Mouse (Mus musculus): ENCODE measurements at regions not wholly inside any gene's neighbourhood (a gene's known extent, or its start where the extent isn't known, plus 50 kb on each side); places are given as distances from the start of the nearest gene placed in this dataset.

- DNase-seq: no peak
Measured at GRCm38 (mm10) chr6:147832521-147832920, 214.5 kb upstream of the Far2 start.

DNA sequence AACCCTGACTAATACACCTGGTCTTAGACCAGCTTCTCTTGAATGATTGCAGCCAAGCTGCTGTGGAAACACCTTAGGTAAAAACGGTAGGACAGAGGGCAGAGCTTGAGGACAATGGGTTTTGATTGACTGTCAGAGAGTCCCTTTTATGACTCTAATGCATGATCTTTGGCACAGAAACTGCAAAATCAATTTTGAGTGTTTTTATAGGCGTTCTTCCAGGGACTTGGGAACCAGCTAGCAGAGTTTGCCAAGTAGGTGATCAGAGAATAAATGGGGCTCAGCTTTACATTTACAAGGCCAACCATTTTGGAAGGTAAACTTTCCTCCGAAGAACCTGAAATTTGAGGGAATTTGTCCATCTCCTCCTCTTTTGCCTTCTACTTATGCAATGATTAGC is 213.6 kb upstream of the Far2 start:
- DNase-seq: no peak

- no peak for DNase-seq
Measured at GRCm38 (mm10) chr6:147838846-147839245, 208.2 kb upstream of the Far2 start.

DNA sequence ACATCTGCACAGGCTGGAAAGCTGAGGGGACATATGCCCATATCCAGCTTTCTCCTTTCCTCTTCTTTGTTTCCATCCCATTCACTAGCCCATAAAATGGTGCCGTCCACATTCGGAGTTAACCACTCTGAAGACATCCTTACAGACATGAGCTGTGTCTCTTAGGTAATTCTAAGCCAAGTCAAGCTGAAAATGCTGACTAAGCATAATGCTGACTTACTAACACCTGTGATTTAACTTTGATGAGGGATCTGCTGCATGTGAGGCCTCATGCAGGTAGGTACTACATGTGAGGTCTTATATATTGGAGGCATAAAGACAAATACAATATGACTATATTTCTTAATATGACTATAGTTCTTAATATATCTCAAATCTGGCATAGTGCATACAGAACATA is 197.1 kb upstream of the Far2 start:
- DNase-seq: no peak

GRCm38 (mm10) chr6:147861116-147861515 is 185.9 kb upstream of the Far2 start:
- DNase-seq: no peak

DNA sequence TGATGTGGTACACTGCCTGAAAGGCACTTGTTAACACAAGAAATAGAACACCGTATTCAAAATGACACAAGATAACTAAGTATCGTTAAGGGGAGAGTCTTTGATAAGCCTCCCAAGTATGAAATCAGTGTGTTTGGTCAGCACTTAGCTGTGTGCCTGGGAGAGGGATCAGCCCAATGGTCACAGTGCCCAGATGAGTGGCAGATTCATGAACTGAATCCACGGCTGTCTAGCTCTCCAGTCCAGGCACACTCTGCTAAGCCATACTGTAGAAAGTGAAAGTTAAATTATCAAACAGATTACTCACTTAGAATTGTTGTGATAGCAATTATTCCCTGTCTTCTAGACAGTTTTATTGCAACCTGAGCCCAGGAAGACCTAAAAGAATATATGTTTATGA is 176.0 kb upstream of the Far2 start:
- DNase-seq: no peak

GRCm38 (mm10) chr6:147873173-147873572 is 173.9 kb upstream of the Far2 start:
- no peak for DNase-seq

- DNase-seq: no peak
Measured at GRCm38 (mm10) chr6:147878485-147878884, 168.6 kb upstream of the Far2 start.

GRCm38 (mm10) chr6:147885902-147886301 is 161.2 kb upstream of the Far2 start:
- no peak for DNase-seq

DNA sequence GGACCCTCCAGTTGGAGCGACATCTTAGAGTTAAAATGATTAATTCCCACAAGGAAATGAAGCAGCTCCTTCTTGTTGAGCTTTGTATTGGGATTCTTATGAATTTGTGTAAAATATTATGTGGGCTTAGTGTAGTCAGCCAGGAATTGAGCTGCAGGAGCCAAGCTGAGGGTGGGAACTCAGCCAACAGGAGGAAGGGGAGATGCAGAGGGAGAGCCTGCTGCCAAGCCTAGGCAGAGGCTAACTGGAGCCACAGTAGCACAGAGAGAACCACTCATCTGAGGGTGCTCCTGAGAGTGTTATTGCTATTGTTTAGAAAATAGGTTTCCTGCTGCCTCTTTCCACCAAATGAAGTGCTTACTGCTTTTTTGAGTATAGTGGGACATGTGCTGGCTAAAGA is 127.4 kb upstream of the Far2 start:
- no peak for DNase-seq

GRCm38 (mm10) chr6:147921091-147921490 is 126.0 kb upstream of the Far2 start:
- DNase-seq: no peak

GRCm38 (mm10) chr6:147922506-147922905 is 124.6 kb upstream of the Far2 start:
- DNase-seq: no peak

DNA sequence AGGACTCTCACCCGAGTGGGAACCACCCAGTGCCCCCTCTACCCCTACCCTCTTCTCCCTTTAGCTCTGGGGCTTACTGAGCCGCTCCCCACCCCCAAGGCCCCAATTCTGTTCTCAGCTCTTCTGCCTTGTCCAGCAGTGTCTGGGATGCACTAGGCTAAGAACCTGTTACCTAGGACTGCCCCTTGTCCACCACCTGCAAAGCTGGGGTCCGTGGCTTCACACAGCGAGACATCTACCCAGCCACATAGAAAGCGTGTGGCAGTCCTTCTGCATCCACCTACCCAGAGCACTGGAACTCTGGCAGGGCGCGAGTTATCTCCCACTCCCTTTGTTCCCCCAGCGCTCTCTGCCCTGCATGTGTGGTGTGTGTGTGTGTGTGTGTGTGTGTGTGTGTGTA is 123.8 kb upstream of the Far2 start:
- DNase-seq: no peak

- no peak for DNase-seq
Measured at GRCm38 (mm10) chr6:147928951-147929350, 118.1 kb upstream of the Far2 start.

- peak in 1 of 2 experiments; percentile 16 for DNase-seq
Measured at GRCm38 (mm10) chr6:147944020-147944419, 103.0 kb upstream of the Far2 start.

GRCm38 (mm10) chr6:147944940-147945676 is 102.0 kb upstream of the Far2 start:
- DNase-seq: peak; percentile 50 to 58

- no peak for DNase-seq
Measured at GRCm38 (mm10) chr6:147947997-147948396, 99.1 kb upstream of the Far2 start.

- peak; percentile 19 to 44 for DNase-seq
Measured at GRCm38 (mm10) chr6:147951642-147952041, 95.4 kb upstream of the Far2 start.

GRCm38 (mm10) chr6:147953058-147953679 is 93.9 kb upstream of the Far2 start:
- peak in 1 of 2 experiments; percentile 3 for DNase-seq

GRCm38 (mm10) chr6:147953753-147954152 is 93.3 kb upstream of the Far2 start:
- DNase-seq: peak in 1 of 2 experiments; percentile 5

- no peak for DNase-seq
Measured at GRCm38 (mm10) chr6:147954253-147954652, 92.8 kb upstream of the Far2 start.

- peak; percentile 51 for DNase-seq
Measured at GRCm38 (mm10) chr6:147954967-147955830, 91.9 kb upstream of the Far2 start.

DNA sequence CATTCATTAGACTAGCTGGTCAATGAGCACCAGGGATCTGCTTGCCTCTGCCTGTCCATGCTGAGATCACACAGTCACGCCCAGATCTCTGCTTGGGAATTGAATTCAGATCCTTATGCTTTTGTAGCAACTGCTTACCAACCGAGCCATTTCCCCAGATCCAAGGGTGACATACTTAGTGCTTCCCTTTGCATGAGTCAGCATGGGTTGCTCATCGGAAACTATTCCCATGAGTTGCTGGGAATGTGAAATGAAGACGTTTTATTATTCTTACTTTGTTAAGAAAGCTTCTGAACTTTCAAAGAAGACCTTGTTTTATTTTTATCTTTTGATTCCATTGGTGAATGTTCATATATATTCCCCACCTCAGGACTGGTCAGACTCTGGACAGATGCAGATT is 82.3 kb upstream of the Far2 start:
- DNase-seq: no peak
